Mouse (Mus musculus): ENCODE data around the gene Pdgfb. TPM values are rescaled to one million over a fixed set of nuclear protein-coding genes. Genes with fewer than 3 reads are reported as not detected.

The Pdgfb gene
- polyA plus RNA-seq, 1 experiment from 2014 or later: 3.1 TPM

DNA sequence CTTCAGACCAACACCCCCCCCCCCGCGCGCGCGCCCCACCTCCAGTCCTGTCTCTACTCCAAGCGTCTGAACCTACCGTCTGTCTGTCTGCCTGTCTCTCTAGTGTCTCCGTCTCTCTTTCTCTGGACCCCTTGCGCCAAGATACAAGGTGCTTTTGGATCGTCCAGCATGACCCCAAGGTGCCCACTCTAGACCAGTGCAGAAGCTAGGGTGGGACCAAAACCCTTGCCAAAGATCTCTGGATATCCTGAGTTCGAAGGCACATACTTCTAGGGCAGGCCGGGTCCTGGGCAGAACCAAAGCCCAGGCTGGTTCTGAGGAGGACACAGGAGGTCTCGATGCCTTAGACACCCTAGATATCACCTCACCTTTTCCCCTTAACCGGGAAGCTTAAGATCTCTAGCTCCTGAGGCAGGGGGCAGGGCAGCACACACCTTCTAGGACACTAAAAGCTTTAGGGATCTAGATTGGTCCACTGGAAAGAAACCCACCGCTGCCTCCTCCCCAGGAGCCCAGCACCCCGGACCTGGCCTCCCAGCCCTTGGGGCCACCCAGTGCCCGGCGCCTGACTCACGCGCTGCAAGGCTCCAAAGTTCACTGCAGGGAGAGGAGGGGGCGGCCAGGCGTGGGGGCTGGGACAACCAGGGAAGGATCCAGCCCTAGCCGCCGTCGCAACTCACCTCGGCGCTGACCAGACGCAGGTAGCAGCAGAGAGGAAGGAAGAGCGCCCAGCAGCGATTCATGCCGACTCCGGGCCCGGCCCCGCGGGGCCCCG, 1.3 kb downstream of the Pdgfb start:
- Histone ChIP-seq H3K4me3 (peak overlapping the region; percentile 57), H3K9me3 (no peaks in the 10 kb centered on the region), H3K27ac (peak overlapping the region; percentile 63; the same call in 1 of the 2 replicates), H3K9ac (peak overlapping the region; percentile 52), H3K27me3 (peaks cover 66% of the 10 kb centered on the region), H3K36me3 (no peaks in the 10 kb centered on the region), H3K4me2 (peak overlapping the region; percentile 96), H3K4me1 (peaks cover 53% of the 10 kb centered on the region)
- under 1% methylated on average over 35 of the region's 36 CpGs for WGBS
- ATAC-seq (ENCODE audit: insufficient number of reproducible peaks, low FRiP score, low TSS enrichment, low read depth): no peak

DNA sequence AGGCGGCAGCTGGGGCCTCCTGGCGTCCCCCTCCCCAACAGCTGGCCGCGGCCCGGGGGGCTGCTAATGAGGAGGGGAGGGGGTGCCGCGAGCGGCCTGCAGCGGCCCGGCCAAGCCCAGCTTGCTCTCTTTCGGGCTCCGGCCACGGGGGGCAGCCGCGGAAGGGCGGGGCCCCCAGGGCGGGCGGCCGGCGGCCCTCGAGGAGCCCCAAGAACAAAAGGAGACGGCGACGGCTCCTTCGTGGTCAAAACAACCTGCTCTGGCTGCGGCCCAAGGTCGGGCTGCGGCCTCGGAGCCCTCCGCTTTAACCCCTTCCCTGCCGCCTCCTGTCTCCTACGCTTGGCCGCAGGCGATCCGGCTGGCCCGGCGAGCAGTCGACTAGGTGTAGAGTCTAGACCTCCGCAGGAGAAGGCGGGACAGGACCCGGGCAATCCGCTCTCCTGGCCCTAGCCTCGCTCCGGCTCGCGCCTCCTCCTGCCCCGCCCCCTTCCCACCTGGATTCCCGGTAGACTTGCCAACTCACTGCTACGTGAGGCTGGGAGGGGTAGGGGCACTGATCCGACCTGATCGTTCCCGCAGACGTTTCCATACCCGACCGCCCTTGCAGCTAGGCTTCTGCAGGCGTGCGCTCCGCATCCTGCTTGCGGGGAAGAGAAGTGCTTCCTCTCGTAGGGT, 2.1 kb downstream of the Pdgfb start:
- H3K4me3 ChIP-seq: peak overlapping the region; percentile 57
- peak overlapping the region; percentile 52 for H3K9ac ChIP-seq
- H3K4me2 ChIP-seq: peak overlapping the region; percentile 96
- H3K27me3 ChIP-seq: peaks cover 66% of the 10 kb centered on the region
- H3K36me3 ChIP-seq: no peaks in the 10 kb centered on the region
- H3K9me3 ChIP-seq: no peaks in the 10 kb centered on the region
- under 1% methylated on average over 55 of the region's 60 CpGs for WGBS
- peak; percentile 33 for ATAC-seq (ENCODE audit: insufficient number of reproducible peaks, low FRiP score, low TSS enrichment, low read depth)
- H3K27ac ChIP-seq: peak overlapping the region; percentile 57
- peaks cover 53% of the 10 kb centered on the region for H3K4me1 ChIP-seq

DNA sequence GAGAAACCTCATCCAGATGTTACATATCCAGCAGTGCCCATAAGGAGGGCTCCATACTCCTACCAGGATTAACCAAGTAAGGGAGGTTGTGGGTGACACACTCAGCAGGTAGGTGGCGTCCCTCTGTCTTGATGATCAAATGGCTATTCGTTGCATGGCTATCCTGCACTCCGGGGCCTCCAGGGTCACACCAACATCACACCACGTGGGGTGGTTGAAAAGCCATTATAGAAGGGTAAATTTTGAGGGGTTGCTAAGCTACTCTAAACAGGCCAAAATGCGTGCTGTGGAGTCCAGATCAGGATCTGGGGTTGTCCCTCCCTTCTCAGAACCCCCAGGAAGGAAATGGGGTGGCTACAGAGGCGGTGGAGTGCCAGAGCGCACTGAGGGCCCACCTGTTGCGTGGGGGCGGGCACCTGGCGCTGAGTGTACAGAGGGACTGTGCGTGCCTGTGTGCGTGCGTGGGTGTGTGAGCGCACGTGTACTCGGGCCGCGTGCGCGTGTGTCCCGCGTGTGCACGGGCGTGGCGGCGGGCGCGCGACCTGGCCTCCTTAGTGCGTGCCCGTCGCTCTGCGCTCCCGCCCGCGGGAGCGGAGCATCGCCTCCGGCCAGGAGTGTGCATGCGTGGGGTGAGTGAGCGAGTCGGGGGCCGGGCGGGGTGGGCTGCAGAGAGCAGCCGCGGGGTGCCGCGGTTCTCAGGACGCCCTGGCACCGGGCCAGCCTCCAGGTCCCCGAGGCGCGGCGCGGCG, 2.8 kb downstream of the Pdgfb start:
- no peaks in the 10 kb centered on the region for H3K36me3 ChIP-seq
- peak; percentile 22; the same call in 1 of the 2 replicates for ATAC-seq (ENCODE audit: insufficient number of reproducible peaks, low FRiP score, low TSS enrichment, low read depth)
- peaks cover 53% of the 10 kb centered on the region for H3K4me1 ChIP-seq
- H3K27ac ChIP-seq: peak overlapping the region; percentile 57; the same call in 1 of the 2 replicates
- peaks cover 66% of the 10 kb centered on the region for H3K27me3 ChIP-seq
- peak overlapping the region; percentile 57 for H3K4me3 ChIP-seq
- H3K9ac ChIP-seq: peak overlapping the region; percentile 52
- peak overlapping the region; percentile 96 for H3K4me2 ChIP-seq
- WGBS: under 1% methylated on average over 56 of the region's 56 CpGs
- no peaks in the 10 kb centered on the region for H3K9me3 ChIP-seq

DNA sequence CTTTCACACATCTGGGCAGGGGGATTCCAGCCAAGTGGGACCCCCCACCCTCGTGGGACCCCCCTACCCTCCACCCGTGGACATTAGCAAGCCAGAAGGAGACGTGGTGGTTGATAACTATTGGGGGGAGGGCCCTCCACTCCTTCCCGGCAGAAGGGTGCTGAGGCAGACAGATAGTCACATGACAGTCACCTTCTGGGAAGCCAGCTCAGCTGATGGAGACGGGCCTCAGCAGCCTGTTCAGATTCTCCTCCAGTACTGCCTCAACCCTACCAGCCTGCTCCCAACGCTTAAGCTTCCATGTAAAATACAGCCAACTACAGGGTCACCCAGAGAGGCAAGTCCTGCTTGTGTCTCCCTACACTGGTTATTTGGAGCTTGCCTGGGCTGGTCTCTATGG, 3.6 kb downstream of the Pdgfb start:
- ATAC-seq (ENCODE audit: insufficient number of reproducible peaks, low FRiP score, low TSS enrichment, low read depth): no peak
- H3K9ac ChIP-seq: no peak overlapping the region

DNA sequence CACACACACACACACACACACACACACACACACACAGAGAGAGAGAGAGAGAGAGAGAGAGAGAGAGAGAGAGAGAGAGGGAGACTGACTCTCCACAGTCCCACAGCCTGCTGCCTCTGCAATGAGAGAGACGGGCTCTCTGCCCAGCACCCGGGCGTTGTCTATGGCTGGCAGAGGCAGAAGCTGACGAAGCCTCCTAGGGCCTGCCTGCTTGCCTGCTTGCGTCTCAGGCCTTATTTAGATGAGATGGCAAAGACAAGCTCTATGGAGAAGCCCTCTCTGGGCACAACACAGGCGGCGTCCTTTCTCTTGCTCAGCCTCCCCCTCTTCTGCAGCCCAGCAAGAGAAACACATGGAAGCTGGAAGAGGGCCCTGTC, 4.6 kb downstream of the Pdgfb start:
- Histone ChIP-seq H3K9me3 (no peaks in the 10 kb centered on the region), H3K4me1 (peaks cover 51% of the 10 kb centered on the region), H3K4me2 (no peak overlapping the region), H3K36me3 (no peaks in the 10 kb centered on the region), H3K27me3 (peaks cover 51% of the 10 kb centered on the region), H3K9ac (no peak overlapping the region), H3K4me3 (no peak overlapping the region), H3K27ac (no peak overlapping the region)
- WGBS: 37% methylated on average over 7 of the region's 7 CpGs
- no peak for ATAC-seq (ENCODE audit: insufficient number of reproducible peaks, low FRiP score, low TSS enrichment, low read depth)

More for the DNA sequence above, 3.6 kb downstream of the Pdgfb start:
- Histone ChIP-seq H3K9me3 (no peaks in the 10 kb centered on the region), H3K36me3 (no peaks in the 10 kb centered on the region), H3K27me3 (peaks cover 61% of the 10 kb centered on the region), H3K4me3 (peak overlapping the region; percentile 57; the same call in 1 of the 2 replicates), H3K4me2 (0 out of 2 replicates have a peak overlapping the region, but pooled peaks have one; percentile 96), H3K4me1 (peaks cover 53% of the 10 kb centered on the region), H3K27ac (no peak overlapping the region)
- 26% methylated on average over 6 of the region's 6 CpGs for WGBS

DNA sequence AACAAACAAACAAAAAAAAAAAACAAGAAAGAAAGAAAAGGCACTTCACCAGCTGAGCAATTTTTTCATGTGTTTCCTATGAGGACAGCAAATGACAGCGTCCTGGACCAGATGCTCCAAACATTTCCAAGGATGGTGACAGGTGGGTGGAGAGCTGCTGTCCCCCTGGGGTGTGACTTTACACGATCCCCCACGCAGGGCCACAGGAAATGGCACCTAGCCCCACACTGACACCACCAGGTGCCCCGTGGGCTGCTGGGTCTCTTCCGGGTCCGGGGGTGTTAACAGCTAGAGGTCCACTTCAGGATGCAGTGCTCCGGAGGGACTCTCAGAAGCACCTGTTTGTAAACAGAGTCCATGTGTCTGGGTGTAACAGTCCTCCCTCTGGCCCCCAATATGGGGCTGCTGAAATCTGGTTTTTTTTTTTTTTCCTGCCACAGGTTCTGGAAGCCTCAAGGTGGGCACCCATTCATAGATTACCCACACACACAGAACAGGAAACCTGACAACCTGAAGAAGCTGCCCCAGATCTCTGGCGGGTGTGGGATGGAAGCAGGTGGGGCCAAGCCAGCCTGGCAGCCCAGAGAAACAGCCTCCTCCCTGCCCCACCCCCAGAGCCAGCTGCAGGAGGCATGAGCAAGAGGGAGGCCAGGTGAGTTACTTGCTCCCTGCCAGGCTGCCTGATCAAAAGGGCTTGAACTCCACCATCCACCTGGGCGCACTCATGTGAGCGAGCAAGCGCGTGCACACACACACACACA, 5.2 kb downstream of the Pdgfb start:
- 23% methylated on average over 12 of the region's 12 CpGs for WGBS
- Histone ChIP-seq H3K9me3 (no peaks in the 10 kb centered on the region), H3K27me3 (peaks cover 45% of the 10 kb centered on the region), H3K4me1 (peaks cover 45% of the 10 kb centered on the region), H3K27ac (no peak overlapping the region), H3K36me3 (no peaks in the 10 kb centered on the region), H3K4me2 (no peak overlapping the region), H3K4me3 (no peak overlapping the region), H3K9ac (no peak overlapping the region)
- ATAC-seq (ENCODE audit: insufficient number of reproducible peaks, low FRiP score, low TSS enrichment, low read depth): no peak

DNA sequence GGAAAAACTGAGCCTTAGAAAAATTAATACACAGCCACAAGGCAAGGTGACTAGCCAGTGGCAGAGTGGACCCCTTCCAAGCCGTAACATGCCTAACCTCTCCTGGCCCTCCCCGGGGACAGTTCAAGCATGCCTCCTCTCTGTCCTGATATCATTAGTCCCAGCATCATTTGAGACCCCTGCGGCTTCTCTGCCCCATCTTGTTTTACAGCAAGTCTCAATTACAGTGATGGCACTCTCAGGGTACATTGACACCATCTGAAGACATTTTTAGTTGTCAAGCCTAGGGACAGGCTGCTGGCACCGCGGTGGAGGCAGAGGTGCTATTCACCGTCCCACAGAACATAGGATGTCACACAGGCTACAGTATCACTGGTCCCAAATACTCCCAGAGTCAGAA, 6.3 kb downstream of the Pdgfb start:
- Histone ChIP-seq H3K4me3 (no peak overlapping the region), H3K9me3 (no peaks in the 10 kb centered on the region), H3K4me2 (no peak overlapping the region), H3K27me3 (peaks cover 34% of the 10 kb centered on the region), H3K4me1 (peaks cover 34% of the 10 kb centered on the region), H3K9ac (no peak overlapping the region), H3K36me3 (no peaks in the 10 kb centered on the region), H3K27ac (no peak overlapping the region)
- ATAC-seq (ENCODE audit: insufficient number of reproducible peaks, low FRiP score, low TSS enrichment, low read depth): no peak
- WGBS: 84% methylated on average over 6 of the region's 6 CpGs

DNA sequence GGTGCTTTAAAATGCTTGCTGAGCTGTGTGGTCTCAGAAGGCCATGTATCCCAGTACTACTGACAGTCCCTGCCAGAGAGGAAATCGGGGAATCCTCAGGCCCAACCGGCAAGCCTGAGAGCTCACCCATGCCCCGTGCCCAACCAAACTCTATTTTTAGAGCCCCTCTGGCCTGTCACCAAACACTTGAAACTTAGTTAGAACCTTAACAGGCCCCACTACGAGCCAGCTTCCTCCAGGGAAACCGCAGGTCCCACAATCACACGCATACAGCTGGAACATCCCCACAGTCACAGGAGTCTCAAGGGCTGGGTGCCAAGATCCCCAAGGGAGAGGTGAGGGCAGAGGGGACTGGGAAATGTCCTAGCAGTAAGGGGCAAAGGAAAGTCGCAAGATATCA, 8.6 kb downstream of the Pdgfb start:
- no peak for ATAC-seq (ENCODE audit: insufficient number of reproducible peaks, low FRiP score, low TSS enrichment, low read depth)
- Histone ChIP-seq H3K4me1 (peaks cover 11% of the 10 kb centered on the region; the same call in 1 of the 2 replicates), H3K9ac (no peak overlapping the region), H3K4me3 (no peak overlapping the region), H3K27ac (0 out of 2 replicates have a peak overlapping the region, but pooled peaks have one; percentile 33), H3K4me2 (no peak overlapping the region), H3K27me3 (peaks cover 11% of the 10 kb centered on the region), H3K36me3 (no peaks in the 10 kb centered on the region), H3K9me3 (no peaks in the 10 kb centered on the region)
- 61% methylated on average over 7 of the region's 7 CpGs for WGBS

DNA sequence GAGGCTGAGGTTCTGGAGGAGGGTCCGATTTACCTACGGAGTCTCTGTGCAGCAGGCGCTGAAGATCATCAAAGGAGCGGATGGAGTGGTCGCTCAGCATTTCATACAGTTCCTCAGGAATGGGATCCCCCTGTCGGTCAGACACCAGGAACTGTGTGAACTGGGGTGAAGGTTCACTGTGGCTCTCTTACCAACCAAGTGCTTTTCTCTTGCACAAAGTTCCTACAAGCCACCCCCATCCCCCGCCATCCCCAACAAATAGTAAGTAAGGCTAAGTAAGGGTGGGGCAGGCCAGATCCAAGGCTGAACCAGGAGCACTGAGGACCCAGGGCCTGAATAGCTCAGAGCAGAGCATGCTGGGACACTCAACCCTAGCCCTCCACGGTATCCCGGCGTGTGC, 9.3 kb downstream of the Pdgfb start:
- Histone ChIP-seq H3K9ac (no peak overlapping the region), H3K4me3 (no peak overlapping the region), H3K4me1 (peaks cover 11% of the 10 kb centered on the region; the same call in 1 of the 2 replicates), H3K9me3 (no peaks in the 10 kb centered on the region), H3K4me2 (no peak overlapping the region), H3K27me3 (peaks cover 4% of the 10 kb centered on the region), H3K27ac (0 out of 2 replicates have a peak overlapping the region, but pooled peaks have one; percentile 33), H3K36me3 (no peaks in the 10 kb centered on the region)
- ATAC-seq (ENCODE audit: insufficient number of reproducible peaks, low FRiP score, low TSS enrichment, low read depth): no peak
- WGBS: 70% methylated on average over 10 of the region's 10 CpGs

DNA sequence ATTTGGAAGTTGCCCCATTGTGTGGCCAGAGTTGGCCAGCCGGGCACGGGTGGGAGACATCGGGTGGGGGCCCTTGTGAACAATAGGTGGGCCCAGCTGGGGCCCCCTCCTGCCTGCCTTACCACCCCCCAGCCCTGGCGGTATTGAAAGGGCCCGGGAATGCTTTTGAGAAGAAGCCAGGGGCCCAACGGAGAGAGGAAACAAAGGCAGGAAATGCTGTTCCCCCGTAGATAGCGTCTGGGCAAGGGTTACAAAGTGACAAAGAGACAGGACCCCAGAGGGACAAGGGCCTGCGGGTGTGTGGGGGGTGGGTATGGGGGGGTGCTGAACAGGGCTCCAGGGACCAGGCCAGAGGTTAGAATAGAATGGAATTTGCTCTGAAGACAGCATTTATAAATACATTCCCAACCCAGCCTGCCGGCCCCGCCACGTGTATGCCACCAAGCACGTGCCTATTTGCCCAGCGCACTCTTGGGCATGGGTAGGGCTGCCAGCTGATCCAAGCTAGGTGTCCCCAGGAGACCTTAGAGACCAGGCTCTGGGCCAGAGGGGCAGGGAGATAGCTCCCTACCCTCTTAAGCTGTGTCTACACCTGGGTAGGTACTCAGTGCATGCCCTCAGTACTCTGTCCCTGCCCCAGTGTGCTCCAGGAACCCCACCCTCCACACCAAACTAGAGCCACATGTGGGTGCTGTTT, 10.0 kb downstream of the Pdgfb start:
- Histone ChIP-seq H3K9me3 (no peaks in the 10 kb centered on the region), H3K36me3 (no peaks in the 10 kb centered on the region), H3K4me1 (peaks cover 7% of the 10 kb centered on the region; the same call in 1 of the 2 replicates), H3K4me2 (no peak overlapping the region), H3K9ac (no peak overlapping the region), H3K4me3 (no peak overlapping the region), H3K27ac (0 out of 2 replicates have a peak overlapping the region, but pooled peaks have one; percentile 33), H3K27me3 (no peaks in the 10 kb centered on the region)
- 63% methylated on average over 14 of the region's 14 CpGs for WGBS
- ATAC-seq (ENCODE audit: insufficient number of reproducible peaks, low FRiP score, low TSS enrichment, low read depth): peak; percentile 12; the same call in 1 of the 2 replicates
